Mouse (Mus musculus) embryonic facial prominence, embryonic 11.5 days (tissue): ENCODE data around the gene Rnf215. TPM values are rescaled to one million over a fixed set of nuclear protein-coding genes. Genes with fewer than 3 reads are reported as not detected.

ENCODE experiments used
- ATAC-seq: fragments of 200-750 bp; cut with Nextera tagmentation; replicated peaks from 2 replicates; pipeline ENCODE4 v1.8.0; 2017; ENCODE audit warnings: low read depth; ENCODE audit not compliant: insufficient number of reproducible peaks, low FRiP score, low TSS enrichment
- DNase-seq: peaks from one replicate; pipeline ENCODE4 v3.0.0-alpha.2; 2015; ENCODE audit warnings: low spot score
- H3K27ac ChIP-seq: fragments of 300-500 bp; sonication (generic); replicated peaks from 2 replicates; pipeline ENCODE4 v1.5.1; 2014; ENCODE audit warnings: mild to moderate bottlenecking, low read depth, low read length, control low read depth
- H3K27me3 ChIP-seq: fragments of 300-500 bp; sonication (generic); 2 replicates; pipeline ENCODE4 v1.6.1; 2014; ENCODE audit warnings: mild to moderate bottlenecking, low read length, moderate library complexity, mixed read lengths; ENCODE audit not compliant: control insufficient read depth, insufficient read depth
- H3K36me3 ChIP-seq: fragments of 300-500 bp; sonication (generic); replicated peaks from 2 replicates; pipeline ENCODE4 v1.6.1; 2014; ENCODE audit warnings: low read depth, mild to moderate bottlenecking, low read length, moderate library complexity, mixed read lengths; ENCODE audit not compliant: control insufficient read depth, insufficient read depth
- H3K4me1 ChIP-seq: fragments of 300-500 bp; sonication (generic); 2 replicates; pipeline ENCODE4 v1.6.1; 2014; ENCODE audit warnings: low read length, mixed read lengths; ENCODE audit not compliant: control insufficient read depth, insufficient read depth
- H3K4me2 ChIP-seq: fragments of 300-500 bp; sonication (generic); 2 replicates; pipeline ENCODE4 v1.6.1; 2014; ENCODE audit warnings: low read depth, mild to moderate bottlenecking, control low read depth, low read length, moderate library complexity
- H3K4me3 ChIP-seq: fragments of 300-500 bp; sonication (generic); 2 replicates; pipeline ENCODE4 v1.5.1; 2014; ENCODE audit warnings: low read depth, low read length, control low read depth
- H3K9ac ChIP-seq: fragments of 300-500 bp; sonication (generic); replicated peaks from 2 replicates; pipeline ENCODE4 v1.6.1; 2014; ENCODE audit warnings: mild to moderate bottlenecking, control low read depth, low read length
- H3K9me3 ChIP-seq: fragments of 300-500 bp; sonication (generic); replicated peaks from 2 replicates; pipeline ENCODE4 v1.6.1; 2016; ENCODE audit warnings: mild to moderate bottlenecking, low read length, inconsistent platforms, mixed read lengths; ENCODE audit not compliant: control insufficient read depth
- WGBS: fragments of 180-500 bp; shearing (Covaris S2); extraction: QIAGEN DNeasy Blood & Tissue Kit; methylation state at CpG from one replicate; pipeline ENCODE4 v1.1.7; 2014; 5-methylcytosine and 5-hydroxymethylcytosine counted together
- polyA plus RNA-seq: library from polyadenylated mRNA; unstranded; fragments of >200 nt; fragmentation: Nextera tagmentation; extraction: Ambion mirVana; gene quantifications from 2 replicates; pipeline ENCODE4 v1.2.1, GENCODE M21; 2014

Gene Rnf215
- polyA plus RNA-seq, 1 experiment from 2014 or later = 26.4 TPM

GRCm38 (mm10) chr11:4142352-4142751, 7.3 kb downstream of the Rnf215 start:
- peaks cover 8% of the 10 kb centered on the region for H3K36me3 ChIP-seq
- 87% methylated on average over 4 of the region's 4 CpGs for WGBS

GRCm38 (mm10) chr11:4143281-4144062, 8.5 kb downstream of the Rnf215 start:
- Histone ChIP-seq H3K4me2 (no peak overlapping the region), H3K27ac (no peak overlapping the region), H3K4me3 (no peak overlapping the region), H3K36me3 (peaks cover 8% of the 10 kb centered on the region), H3K27me3 (no peaks in the 10 kb centered on the region), H3K9ac (no peak overlapping the region), H3K9me3 (no peaks in the 10 kb centered on the region), H3K4me1 (no peaks in the 10 kb centered on the region)
- 91% methylated on average over 21 of the region's 21 CpGs for WGBS
- ATAC-seq (no peak), DNase-seq (no peak)

More at GRCm38 (mm10) chr11:4142352-4142751, 7.3 kb downstream of the Rnf215 start:
- no peaks in the 10 kb centered on the region for H3K4me1 ChIP-seq
- H3K27ac ChIP-seq = no peak overlapping the region
- H3K27me3 ChIP-seq = no peaks in the 10 kb centered on the region
- H3K9ac ChIP-seq = no peak overlapping the region
- no peak overlapping the region for H3K4me3 ChIP-seq
- H3K4me2 ChIP-seq = no peak overlapping the region
- ATAC-seq (no peak), DNase-seq (no peak)
- no peaks in the 10 kb centered on the region for H3K9me3 ChIP-seq

- Histone ChIP-seq H3K4me3 (no peak overlapping the region), H3K36me3 (peaks cover 2% of the 10 kb centered on the region), H3K27ac (no peak overlapping the region), H3K4me2 (no peak overlapping the region), H3K4me1 (no peaks in the 10 kb centered on the region), H3K27me3 (no peaks in the 10 kb centered on the region), H3K9me3 (no peaks in the 10 kb centered on the region), H3K9ac (no peak overlapping the region)
- DNase-seq (no peak), ATAC-seq (no peak)
- 81% methylated on average over 6 of the region's 6 CpGs for WGBS
These were observed 11.4 kb downstream of the Rnf215 start for GRCm38 (mm10) chr11:4146381-4146780.

- Histone ChIP-seq H3K27me3 (no peaks in the 10 kb centered on the region), H3K4me3 (no peak overlapping the region), H3K4me2 (no peak overlapping the region), H3K36me3 (peaks cover 2% of the 10 kb centered on the region), H3K9ac (no peak overlapping the region), H3K27ac (no peak overlapping the region), H3K9me3 (no peaks in the 10 kb centered on the region), H3K4me1 (no peaks in the 10 kb centered on the region)
- no peak for DNase-seq
- no peak for ATAC-seq
- whole genome bisulfite sequencing = 88% methylated on average over 10 of the region's 10 CpGs
These were observed 12.1 kb downstream of the Rnf215 start for GRCm38 (mm10) chr11:4147098-4147497.

GRCm38 (mm10) chr11:4148120-4148519, 13.1 kb downstream of the Rnf215 start:
- Histone ChIP-seq H3K36me3 (peaks cover 2% of the 10 kb centered on the region; the same call in 1 of the 2 replicates), H3K4me3 (no peak overlapping the region), H3K27me3 (no peaks in the 10 kb centered on the region), H3K27ac (no peak overlapping the region), H3K9ac (no peak overlapping the region), H3K4me1 (no peaks in the 10 kb centered on the region), H3K9me3 (no peaks in the 10 kb centered on the region), H3K4me2 (no peak overlapping the region)
- ATAC-seq (no peak), DNase-seq (no peak)
- WGBS = 84% methylated on average over 5 of the region's 5 CpGs

- no peaks in the 10 kb centered on the region for H3K27me3 ChIP-seq
- WGBS = 84% methylated on average over 9 of the region's 9 CpGs
- no peaks in the 10 kb centered on the region for H3K4me1 ChIP-seq
- H3K4me3 ChIP-seq = no peak overlapping the region
- H3K4me2 ChIP-seq = no peak overlapping the region
- no peak overlapping the region for H3K27ac ChIP-seq
- DNase-seq (no peak), ATAC-seq (no peak)
- no peak overlapping the region for H3K9ac ChIP-seq
- no peaks in the 10 kb centered on the region for H3K9me3 ChIP-seq
- H3K36me3 ChIP-seq = peaks cover 2% of the 10 kb centered on the region; the same call in 1 of the 2 replicates
These were observed 13.6 kb downstream of the Rnf215 start for GRCm38 (mm10) chr11:4148536-4149156.

- Histone ChIP-seq H3K36me3 (no peaks in the 10 kb centered on the region), H3K27me3 (no peaks in the 10 kb centered on the region), H3K27ac (no peak overlapping the region), H3K4me3 (no peak overlapping the region), H3K4me1 (no peaks in the 10 kb centered on the region), H3K9me3 (no peaks in the 10 kb centered on the region), H3K4me2 (no peak overlapping the region), H3K9ac (no peak overlapping the region)
- DNase-seq (no peak), ATAC-seq (no peak)
- 89% methylated on average over 6 of the region's 6 CpGs for WGBS
These were observed 14.9 kb downstream of the Rnf215 start for GRCm38 (mm10) chr11:4149886-4150285.

GRCm38 (mm10) chr11:4153694-4154093, 18.7 kb downstream of the Rnf215 start:
- DNase-seq (no peak), ATAC-seq (no peak)
- no peak overlapping the region for H3K27ac ChIP-seq
- H3K27me3 ChIP-seq = no peaks in the 10 kb centered on the region
- H3K4me2 ChIP-seq = no peak overlapping the region
- H3K36me3 ChIP-seq = no peaks in the 10 kb centered on the region
- H3K4me1 ChIP-seq = no peaks in the 10 kb centered on the region
- no peak overlapping the region for H3K4me3 ChIP-seq
- no peaks in the 10 kb centered on the region for H3K9me3 ChIP-seq
- 92% methylated on average over 7 of the region's 7 CpGs for WGBS
- H3K9ac ChIP-seq = no peak overlapping the region
